Mouse (Mus musculus) heart, postnatal 36 days (tissue): Measurements from ENCODE around the gene Olfr849. TPM values are rescaled to one million over a fixed set of nuclear protein-coding genes. Genes with fewer than 3 reads are reported as not detected.

Experiments
- DNase-seq, 2 experiments: peaks; one replicate each; pipeline ENCODE4 v3.0.0; 2021 to 2022
- intact Hi-C: fragments of 180-260 bp; cut with DNase I; formaldehyde crosslinking; loops from one replicate; pipeline ENCODE4 v1.15.1; 2025
- total RNA-seq, 2 experiments: library from RNA; stranded (reverse); gene quantifications; 2 replicates each; pipeline ENCODE4 v1.2.3; 2021

Gene Olfr849
- total RNA-seq = not detected

DNA sequence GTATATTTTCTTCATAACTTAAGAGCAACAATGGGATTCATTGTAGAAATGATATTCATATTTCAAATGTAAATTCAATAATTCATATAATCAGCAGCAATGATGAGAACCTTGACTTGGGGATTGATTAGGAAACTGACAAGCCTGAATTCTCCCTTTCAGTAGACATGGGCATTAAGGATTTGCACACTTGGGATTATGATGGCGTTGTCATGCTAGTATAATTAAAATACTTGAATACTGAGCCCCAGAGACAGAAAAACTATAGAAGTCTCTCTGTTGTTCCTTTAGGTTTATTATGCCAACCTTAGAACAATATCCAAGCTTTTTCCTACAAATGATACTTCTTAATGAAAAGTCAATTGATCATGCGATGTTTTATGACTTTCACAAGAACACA, at the start of gene Olfr849:
TSS of gene Olfr849 (plus strand) at position 301 of the 400 bp plus-strand sequence.
- intact Hi-C loops = no loop called here
- DNase-seq = no peak

DNA sequence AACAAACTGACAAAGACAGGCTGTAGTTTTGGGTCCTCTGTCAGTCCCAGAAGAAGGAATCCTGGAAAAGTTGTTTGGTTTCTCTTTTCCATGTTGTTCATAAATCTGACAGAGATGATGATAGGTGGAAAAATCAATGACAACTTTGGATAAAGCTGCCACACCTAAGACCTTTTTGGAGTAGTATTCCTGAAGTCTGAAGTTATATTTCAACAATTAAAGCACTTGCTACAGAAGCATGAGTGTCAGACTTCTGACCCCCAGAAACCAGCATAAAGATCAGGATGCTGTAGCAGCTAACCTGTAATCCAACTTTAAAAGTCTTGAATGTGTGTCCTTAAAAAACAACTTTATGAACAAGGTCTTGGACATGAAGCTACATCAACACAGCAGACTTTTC, 38.1 kb downstream of the Olfr849 start, which contains the start of gene Olfr850:
TSS of gene Olfr850 (minus strand) at position 101 of the 400 bp plus-strand sequence.
- intact Hi-C loops = no loop called here

DNA sequence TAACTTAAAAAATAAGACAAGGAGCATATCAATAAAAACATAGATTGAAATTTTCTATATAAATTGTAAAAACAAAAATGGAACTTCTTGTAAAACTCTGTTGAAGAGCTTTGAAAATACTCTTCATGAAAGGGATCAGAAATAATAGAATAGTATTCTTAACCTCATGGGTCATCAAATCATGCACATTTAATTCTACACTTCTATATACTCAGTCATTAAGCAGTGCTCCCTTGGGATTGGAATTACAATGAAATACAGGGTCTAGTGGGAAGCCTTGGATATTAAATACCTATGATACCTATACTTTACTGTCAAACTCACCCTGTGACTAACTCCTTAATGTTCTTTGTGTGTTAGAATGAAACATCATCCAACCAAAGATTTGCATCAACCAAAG, 52.9 kb downstream of the Olfr849 start, which contains the start of gene Olfr851:
TSS of gene Olfr851 (plus strand) at position 301 of the 400 bp plus-strand sequence.
- intact Hi-C loops = no loop called here
- no peak for DNase-seq

More for the DNA sequence above, 38.1 kb downstream of the Olfr849 start, which contains the start of gene Olfr850:
- DNase-seq = no peak

Other genes with a start within 250 kb of the Olfr849 start
- not detected for gene Olfr843, start 188.3 kb upstream of the Olfr849 start, total RNA-seq
- not detected for gene Olfr844, start 123.9 kb upstream of the Olfr849 start, total RNA-seq
- not detected for gene Olfr845, start 103.8 kb upstream of the Olfr849 start, total RNA-seq
- not detected for gene Olfr846, start 76.3 kb upstream of the Olfr849 start, total RNA-seq
- not detected for gene Olfr847, start 61.6 kb upstream of the Olfr849 start, total RNA-seq
- gene Olfr850, start 38.0 kb downstream of the Olfr849 start, total RNA-seq = not detected
- gene Olfr851, start 53.0 kb downstream of the Olfr849 start, total RNA-seq = not detected
- gene Olfr853, start 100.8 kb downstream of the Olfr849 start, total RNA-seq = not detected
- not detected for gene Olfr854, start 127.1 kb downstream of the Olfr849 start, total RNA-seq
- not detected for gene Olfr855, start 142.4 kb downstream of the Olfr849 start, total RNA-seq
- gene Zfp317, start 181.8 kb downstream of the Olfr849 start, total RNA-seq = 10 to 100 TPM; 13.0 to 14.6 TPM